Mouse (Mus musculus): ENCODE results near the gene Pard3b. TPM values are rescaled to one million over a fixed set of nuclear protein-coding genes. Genes with fewer than 3 reads are reported as not detected.

Pard3b gene
- total and polyA plus RNA-seq, 3 experiments, result 0.30 to 0.75 (median 0.63) TPM

DNA sequence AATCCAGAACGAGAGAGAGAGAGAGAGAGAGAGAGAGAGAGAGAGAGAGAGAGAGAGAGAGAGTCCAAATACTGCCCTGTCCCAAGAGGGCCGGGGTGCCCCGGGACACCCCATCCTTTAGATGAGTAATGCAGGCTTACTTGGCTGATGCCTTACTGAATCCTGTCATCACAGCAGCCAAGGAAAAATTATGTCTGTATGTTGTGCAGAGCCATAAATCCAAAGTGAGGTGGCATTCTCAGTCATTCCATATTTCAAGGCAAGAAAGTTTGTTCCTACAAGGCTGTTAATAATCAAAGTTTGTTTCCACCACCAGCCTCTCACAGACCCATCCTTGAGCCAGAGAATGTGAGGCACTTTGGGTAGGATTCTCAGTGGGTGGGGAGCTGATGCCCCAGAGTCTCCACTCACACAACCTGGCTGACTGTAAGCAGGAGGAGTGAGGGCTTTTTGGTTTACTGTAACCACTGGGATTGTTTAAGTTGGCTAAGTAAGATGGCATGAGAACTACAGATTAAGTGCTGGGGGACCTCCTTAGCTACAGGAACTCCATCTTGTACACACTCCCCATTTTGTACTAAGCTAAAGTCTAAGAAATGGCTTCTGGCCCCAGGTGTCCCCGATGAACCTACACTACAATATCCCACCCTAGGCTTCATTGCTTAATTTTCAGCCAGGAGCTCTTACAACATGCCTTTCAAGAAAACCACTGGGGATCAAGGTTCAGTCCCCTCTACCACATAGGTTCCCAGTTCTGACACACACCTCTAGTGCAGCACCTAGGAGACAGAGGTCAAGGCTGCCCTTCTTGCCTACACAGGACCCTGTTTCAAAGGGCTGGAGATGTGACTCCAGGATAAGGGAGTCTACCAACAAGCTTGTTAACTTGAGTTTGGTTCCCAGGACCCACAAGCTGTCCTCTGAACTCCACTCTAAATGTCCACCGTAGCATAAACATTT is 1027.4 kb downstream of the Pard3b start:
- no peaks in the 10 kb centered on the region for H3K9me3 ChIP-seq (replicated peaks; ENCODE audit: low read length)
- TF ChIP-seq UBTF (IDR thresholded peaks at IDR 0.05; ENCODE audit: low read depth, low read length), result no peak
- no peak for TF ChIP-seq POLR2A (IDR thresholded peaks at IDR 0.05; ENCODE audit: low read depth, low read length)
- TF ChIP-seq ETS1 (conservative IDR thresholded peaks at IDR 0.05; ENCODE audit: low read depth, low read length), result no peak
- no peak overlapping the region for H3K27ac ChIP-seq (ENCODE audit: insufficient read depth, low read depth)
- H3K9ac ChIP-seq (ENCODE audit: insufficient read depth, low read depth), result no peak overlapping the region
- no peaks in the 10 kb centered on the region for H3K79me2 ChIP-seq (replicated peaks; ENCODE audit: control insufficient read depth, extremely low read depth, insufficient read depth, poor library complexity, severe bottlenecking)
- H3K4me2 ChIP-seq (ENCODE audit: insufficient read depth, low read depth, poor library complexity, severe bottlenecking), result no peak overlapping the region
- DNase-seq (ENCODE audit: extremely low read depth), result no peak
- no peaks in the 10 kb centered on the region for H3K27me3 ChIP-seq (replicated peaks)
- H3K4me1 ChIP-seq (ENCODE audit: control insufficient read depth in 1 of 2, insufficient read depth in 2 of 2), result no peaks in the 10 kb centered on the region
- dilution Hi-C loops (cut with MboI; ENCODE audit: extremely low pct_ligation_motif_present, extremely low pct_unique_long_range_greater_than_20kb, low sequenced_read_pairs) (no loop called here), in situ Hi-C loops (cut with MboI; ENCODE audit: low pct_ligation_motif_present, low pct_unique_long_range_greater_than_20kb, low sequenced_read_pairs) (no loop called here)
- no peaks in the 10 kb centered on the region for H3K36me3 ChIP-seq (replicated peaks in 1 of 2; ENCODE audit: control insufficient read depth in 1 of 2, insufficient read depth in 1 of 2, low read length in 1 of 2)
- H3K4me3 ChIP-seq (replicated peaks in 1 of 3; ENCODE audit: low read depth in 2 of 3, low read length in 2 of 3, poor library complexity in 1 of 3), result no peak overlapping the region

DNA sequence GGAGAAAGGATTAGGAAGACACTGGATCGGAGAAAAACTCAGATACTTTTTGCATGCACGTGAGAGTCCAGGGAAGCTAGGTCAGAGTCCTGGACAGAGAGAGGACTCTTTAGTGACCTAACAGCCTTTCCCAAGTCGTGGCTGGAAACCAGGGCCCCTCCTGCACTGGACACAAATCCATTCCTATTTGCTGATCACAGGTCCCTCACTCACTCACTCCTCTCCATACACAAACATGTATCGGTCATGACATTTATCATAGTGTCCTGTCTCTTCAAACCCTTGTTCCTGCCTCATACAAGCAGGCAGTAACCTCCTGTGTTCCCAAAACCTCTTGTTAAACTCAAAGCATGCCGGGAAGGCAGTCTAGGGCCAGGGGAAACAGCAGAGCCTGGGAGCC is 1028.2 kb downstream of the Pard3b start:
- Histone ChIP-seq H3K4me1 (ENCODE audit: control insufficient read depth in 1 of 2, insufficient read depth in 2 of 2) (no peaks in the 10 kb centered on the region), H3K27ac (ENCODE audit: insufficient read depth, low read depth) (no peak overlapping the region), H3K9me3 (replicated peaks; ENCODE audit: low read length) (no peaks in the 10 kb centered on the region), H3K27me3 (replicated peaks) (no peaks in the 10 kb centered on the region), H3K4me3 (replicated peaks in 1 of 3; ENCODE audit: low read depth in 2 of 3, low read length in 2 of 3, poor library complexity in 1 of 3) (no peak overlapping the region), H3K4me2 (ENCODE audit: insufficient read depth, low read depth, poor library complexity, severe bottlenecking) (no peak overlapping the region), H3K9ac (ENCODE audit: insufficient read depth, low read depth) (no peak overlapping the region), H3K79me2 (replicated peaks; ENCODE audit: control insufficient read depth, extremely low read depth, insufficient read depth, poor library complexity, severe bottlenecking) (no peaks in the 10 kb centered on the region), H3K36me3 (replicated peaks in 1 of 2; ENCODE audit: control insufficient read depth in 1 of 2, insufficient read depth in 1 of 2, low read length in 1 of 2) (no peaks in the 10 kb centered on the region)
- DNase-seq (ENCODE audit: extremely low read depth), result no peak
- no peak for TF ChIP-seq POLR2AphosphoS2 (IDR thresholded peaks at IDR 0.05; ENCODE audit: low read depth, low read length)
- no peak for TF ChIP-seq MXI1 (IDR thresholded peaks at IDR 0.05; ENCODE audit: low read depth, low read length)
- no peak for TF ChIP-seq ZC3H11A (IDR thresholded peaks at IDR 0.05; ENCODE audit: low read depth, low read length)
- no peak for TF ChIP-seq UBTF (IDR thresholded peaks at IDR 0.05; ENCODE audit: low read depth, low read length)
- no peak for TF ChIP-seq E2F4 (IDR thresholded peaks at IDR 0.05; ENCODE audit: insufficient replicate concordance, low read depth, low read length)
- no peak for TF ChIP-seq SMC3 (IDR thresholded peaks at IDR 0.05; ENCODE audit: low read depth, low read length)
- TF ChIP-seq TBP (conservative IDR thresholded peaks at IDR 0.05; ENCODE audit: low read depth, low read length), result no peak
- in situ Hi-C loops (cut with MboI; ENCODE audit: low pct_ligation_motif_present, low pct_unique_long_range_greater_than_20kb, low sequenced_read_pairs), result no loop called here
- dilution Hi-C loops (cut with MboI; ENCODE audit: extremely low pct_ligation_motif_present, extremely low pct_unique_long_range_greater_than_20kb, low sequenced_read_pairs), result no loop called here

- Histone ChIP-seq H3K4me3 (replicated peaks in 1 of 3; ENCODE audit: low read depth in 2 of 3, low read length in 2 of 3, poor library complexity in 1 of 3) (no peak overlapping the region), H3K79me2 (replicated peaks; ENCODE audit: control insufficient read depth, extremely low read depth, insufficient read depth, poor library complexity, severe bottlenecking) (no peaks in the 10 kb centered on the region), H3K36me3 (replicated peaks in 1 of 2; ENCODE audit: control insufficient read depth in 1 of 2, insufficient read depth in 1 of 2, low read length in 1 of 2) (no peaks in the 10 kb centered on the region), H3K4me2 (ENCODE audit: insufficient read depth, low read depth, poor library complexity, severe bottlenecking) (no peak overlapping the region), H3K27me3 (replicated peaks) (no peaks in the 10 kb centered on the region), H3K27ac (ENCODE audit: insufficient read depth, low read depth) (no peak overlapping the region), H3K9ac (ENCODE audit: insufficient read depth, low read depth) (no peak overlapping the region), H3K9me3 (replicated peaks; ENCODE audit: low read length) (peaks cover 6% of the 10 kb centered on the region), H3K4me1 (ENCODE audit: control insufficient read depth in 1 of 2, insufficient read depth in 2 of 2) (peaks cover 0 to 12% of the 10 kb centered on the region in 2 experiments; a peak in 1 of 4 replicates)
- dilution Hi-C loops (cut with MboI; ENCODE audit: extremely low pct_ligation_motif_present, extremely low pct_unique_long_range_greater_than_20kb, low sequenced_read_pairs), result no loop called here
- no peak for TF ChIP-seq ELF1 (IDR thresholded peaks at IDR 0.05; ENCODE audit: low read depth, low read length)
- no peak for TF ChIP-seq EP300 (IDR thresholded peaks at IDR 0.05; ENCODE audit: low read length)
- no peak for TF ChIP-seq E2F4 (IDR thresholded peaks at IDR 0.05; ENCODE audit: insufficient replicate concordance, low read depth, low read length)
- no peak for TF ChIP-seq ZNF384 (IDR thresholded peaks at IDR 0.05; ENCODE audit: low read depth, low read length)
- no peak for TF ChIP-seq NRF1 (IDR thresholded peaks at IDR 0.05; ENCODE audit: low read depth, low read length)
- no peak for TF ChIP-seq MXI1 (IDR thresholded peaks at IDR 0.05; ENCODE audit: low read depth, low read length)
- no peak for TF ChIP-seq SIN3A (IDR thresholded peaks at IDR 0.05; ENCODE audit: low read length)
- TF ChIP-seq HCFC1 (IDR thresholded peaks at IDR 0.05; ENCODE audit: low read depth, low read length), result no peak
- TF ChIP-seq RAD21 (IDR thresholded peaks at IDR 0.05; ENCODE audit: low read depth, low read length), result no peak
- no peak for TF ChIP-seq CHD2 (IDR thresholded peaks at IDR 0.05; ENCODE audit: low read length)
- no peak for TF ChIP-seq CHD1 (IDR thresholded peaks at IDR 0.05; ENCODE audit: low read depth, low read length)
- no peak for TF ChIP-seq BHLHE40 (IDR thresholded peaks at IDR 0.05; ENCODE audit: low read depth, low read length)
- in situ Hi-C loops (cut with MboI; ENCODE audit: low pct_ligation_motif_present, low pct_unique_long_range_greater_than_20kb, low sequenced_read_pairs), result no loop called here
- DNase-seq (ENCODE audit: extremely low read depth), result no peak
Measured at GRCm38 (mm10) chr1:62678611-62679344, 1040.2 kb downstream of the Pard3b start.
